Mouse (Mus musculus) MEL (cell line): ENCODE results near the gene Gm10190. TPM values are rescaled to one million over a fixed set of nuclear protein-coding genes. Genes with fewer than 3 reads are reported as not detected.

Experiments used
- DNase-seq: peaks from one replicate; pipeline ENCODE4 v3.0.0; 2011; ENCODE audit warnings: low read depth, low spot score
- H3K27ac ChIP-seq: 2 replicates; pipeline ENCODE4 v1.5.1; 2012; ENCODE audit warnings: low read depth, mild to moderate bottlenecking, control low read depth, low read length, moderate library complexity; ENCODE audit not compliant: control insufficient read depth
- H3K27me3 ChIP-seq, 2 experiments: fragments of 150-350 bp in 1 of 2; sonication (generic) in 1 of 2; 2 replicates each; pipeline ENCODE4 v1.6.1; 2012; ENCODE audit warnings: low read length in 2 of 2, mild to moderate bottlenecking in 2 of 2, improper control_type of control experiment in 1 of 2, moderate library complexity in 1 of 2; ENCODE audit not compliant: insufficient read depth in 2 of 2, control insufficient read depth in 1 of 2
- H3K36me3 ChIP-seq, 2 experiments: 2 replicates each; pipeline ENCODE4 v1.6.1; 2012 to 2014; ENCODE audit warnings: low read length in 2 of 2, improper control_type of control experiment in 1 of 2, inconsistent platforms in 1 of 2, mild to moderate bottlenecking in 1 of 2; ENCODE audit not compliant: insufficient read depth in 2 of 2, control insufficient read depth in 1 of 2
- H3K4me1 ChIP-seq, 2 experiments: fragments of 150-350 bp in 1 of 2; sonication (generic) in 1 of 2; 2 replicates each; pipeline ENCODE4 v1.6.1; 2012; ENCODE audit warnings: low read length in 2 of 2, improper control_type of control experiment in 1 of 2, mild to moderate bottlenecking in 1 of 2; ENCODE audit not compliant: insufficient read depth in 2 of 2, control insufficient read depth in 1 of 2
- H3K4me3 ChIP-seq, 2 experiments: fragments of 150-350 bp in 1 of 2; sonication (generic) in 1 of 2; 2 replicates each; pipeline ENCODE4 v1.5.1; 2012; ENCODE audit warnings: low read depth in 2 of 2, low read length in 2 of 2, mild to moderate bottlenecking in 2 of 2, moderate library complexity in 2 of 2, control low read depth in 1 of 2, improper control_type of control experiment in 1 of 2; ENCODE audit not compliant: control insufficient read depth in 1 of 2, insufficient read depth in 1 of 2
- H3K79me2 ChIP-seq: 2 replicates; pipeline ENCODE4 v1.6.1; 2012; ENCODE audit warnings: mild to moderate bottlenecking, low read length, moderate library complexity; ENCODE audit not compliant: control insufficient read depth, poor library complexity, insufficient read depth
- H3K9ac ChIP-seq: 2 replicates; pipeline ENCODE4 v1.6.1; 2012; ENCODE audit warnings: low read depth, mild to moderate bottlenecking, control low read depth, low read length, moderate library complexity; ENCODE audit not compliant: control insufficient read depth, poor library complexity, severe bottlenecking
- H3K9me3 ChIP-seq: fragments of 150-350 bp; sonication (generic); replicated peaks from 2 replicates; pipeline ENCODE4 v1.6.1; 2012; ENCODE audit warnings: mild to moderate bottlenecking, low read length, improper control_type of control experiment, moderate library complexity; ENCODE audit not compliant: insufficient read depth
- CHD1 ChIP-seq: IDR thresholded peaks from 2 replicates; pipeline ENCODE4 v1.6.1; 2012; ENCODE audit warnings: low read depth, mild to moderate bottlenecking, inconsistent platforms, low read length, improper control_type of control experiment
- CHD2 ChIP-seq: IDR thresholded peaks from 2 replicates; pipeline ENCODE4 v1.6.1; 2011; ENCODE audit warnings: low read length, improper control_type of control experiment
- E2F4 ChIP-seq: IDR thresholded peaks from 2 replicates; pipeline ENCODE4 v1.6.1; 2011; ENCODE audit warnings: low read depth, low read length, improper control_type of control experiment, borderline replicate concordance
- EP300 ChIP-seq, 2 experiments: IDR thresholded peaks; 2 replicates each; pipeline ENCODE4 v1.6.1; 2011; ENCODE audit warnings: improper control_type of control experiment in 2 of 2, low read length in 2 of 2, low read depth in 1 of 2, mild to moderate bottlenecking in 1 of 2
- ETS1 ChIP-seq: IDR thresholded peaks from 2 replicates; pipeline ENCODE4 v1.6.1; 2012; ENCODE audit warnings: low read depth, mild to moderate bottlenecking, inconsistent platforms, low read length, improper control_type of control experiment, moderate library complexity
- JUND ChIP-seq: IDR thresholded peaks from 2 replicates; pipeline ENCODE4 v1.6.1; 2011; ENCODE audit warnings: low read depth, mild to moderate bottlenecking, improper control_type of control experiment, low read length
- MAFK ChIP-seq: IDR thresholded peaks from 2 replicates; pipeline ENCODE4 v1.6.1; 2011; ENCODE audit warnings: low read depth, mild to moderate bottlenecking, low read length, improper control_type of control experiment, borderline replicate concordance
- MAX ChIP-seq: IDR thresholded peaks from 2 replicates; pipeline ENCODE4 v1.6.1; 2011; ENCODE audit warnings: low read length, improper control_type of control experiment
- MAZ ChIP-seq: IDR thresholded peaks from 2 replicates; pipeline ENCODE4 v1.6.1; 2012; ENCODE audit warnings: low read depth, mild to moderate bottlenecking, inconsistent platforms, low read length, improper control_type of control experiment
- MEF2A ChIP-seq: IDR thresholded peaks from 2 replicates; pipeline ENCODE4 v1.6.1; 2014; ENCODE audit warnings: low read depth, mild to moderate bottlenecking, inconsistent platforms, low read length, improper control_type of control experiment; ENCODE audit not compliant: poor library complexity, insufficient replicate concordance, severe bottlenecking; ENCODE audit errors: extremely low read depth
- MYC ChIP-seq: IDR thresholded peaks from 2 replicates; pipeline ENCODE4 v1.6.1; 2011; ENCODE audit warnings: low read depth, mild to moderate bottlenecking, low read length, improper control_type of control experiment, moderate library complexity
- NELFE ChIP-seq: IDR thresholded peaks from 2 replicates; pipeline ENCODE4 v1.6.1; 2011; ENCODE audit warnings: low read depth, low read length, improper control_type of control experiment
- NRF1 ChIP-seq: IDR thresholded peaks from 2 replicates; pipeline ENCODE4 v1.6.1; 2014; ENCODE audit warnings: low read depth, mild to moderate bottlenecking, inconsistent platforms, low read length, improper control_type of control experiment, moderate library complexity; ENCODE audit not compliant: poor library complexity, insufficient read depth, severe bottlenecking
- POLR2A ChIP-seq, 2 experiments: IDR thresholded peaks; 2 replicates each; pipeline ENCODE4 v1.6.1; 2011 to 2012; ENCODE audit warnings: low read length in 2 of 2, mild to moderate bottlenecking in 2 of 2, control low read depth in 1 of 2, improper control_type of control experiment in 1 of 2, low read depth in 1 of 2, moderate library complexity in 1 of 2; ENCODE audit not compliant: control insufficient read depth in 1 of 2, insufficient read depth in 1 of 2, poor library complexity in 1 of 2
- SMC3 ChIP-seq: IDR thresholded peaks from 2 replicates; pipeline ENCODE4 v1.6.1; 2011; ENCODE audit warnings: low read depth, low read length, improper control_type of control experiment
- TAL1 ChIP-seq: IDR thresholded peaks from 2 replicates; pipeline ENCODE4 v1.6.1; 2012; ENCODE audit warnings: mild to moderate bottlenecking, inconsistent platforms, low read length, moderate library complexity, mixed read lengths
- TCF12 ChIP-seq: IDR thresholded peaks from 2 replicates; pipeline ENCODE4 v1.6.1; 2014; ENCODE audit warnings: low read depth, mild to moderate bottlenecking, inconsistent platforms, low read length, improper control_type of control experiment, moderate library complexity
- USF1 ChIP-seq: IDR thresholded peaks from 2 replicates; pipeline ENCODE4 v1.6.1; 2014; ENCODE audit warnings: low read depth, mild to moderate bottlenecking, inconsistent platforms, low read length, improper control_type of control experiment, moderate library complexity
- ZC3H11A ChIP-seq: IDR thresholded peaks from 2 replicates; pipeline ENCODE4 v1.6.1; 2012; ENCODE audit warnings: low read depth, mild to moderate bottlenecking, inconsistent platforms, low read length, improper control_type of control experiment
- ZMIZ1 ChIP-seq: IDR thresholded peaks from 2 replicates; pipeline ENCODE4 v1.6.1; 2012; ENCODE audit warnings: low read depth, mild to moderate bottlenecking, inconsistent platforms, low read length, improper control_type of control experiment, moderate library complexity
- ZNF384 ChIP-seq: IDR thresholded peaks from 2 replicates; pipeline ENCODE4 v1.6.1; 2012; ENCODE audit warnings: low read depth, mild to moderate bottlenecking, inconsistent platforms, low read length, improper control_type of control experiment
- polyA plus RNA-seq, 2 experiments: library from polyadenylated mRNA; stranded (reverse) in 1 of 2; unstranded in 1 of 2; fragments of >175 nt in 1 of 2; fragments of >200 nt in 1 of 2; gene quantifications; 2 replicates each; pipeline versions ENCODE4 v1.2.1 to v1.2.4; 2012; ENCODE audit warnings: low replicate concordance in 2 of 2, low read depth in 1 of 2; ENCODE audit not compliant: insufficient read length in 2 of 2, insufficient read depth in 1 of 2, missing spikeins in 1 of 2
- total RNA-seq: library from RNA; depleted of rRNA; stranded (reverse); fragments of 300-350 nt; gene quantifications from 2 replicates; pipeline ENCODE4 v1.2.3, GENCODE M21; 2012

The Gm10190 gene
- total and polyA plus RNA-seq, 3 experiments: not detected

GRCm38 (mm10) chr17:80373726-80374096 lies 370 bp upstream of the Gm10190 start:
- Histone ChIP-seq H3K9ac (no peak overlapping the region), H3K27me3 (0 out of 4 replicates have a peak, but pooled peaks cover 0 to 1% of the 10 kb centered on the region in 2 experiments), H3K4me3 (no peak overlapping the region), H3K9me3 (no peaks in the 10 kb centered on the region), H3K4me1 (no peaks in the 10 kb centered on the region), H3K27ac (no peak overlapping the region), H3K36me3 (no peaks in the 10 kb centered on the region), H3K79me2 (no peaks in the 10 kb centered on the region)
- no peak for DNase-seq
- TF ChIP-seq MEF2A (no peak), CHD1 (no peak), CHD2 (no peak), MAFK (no peak), USF1 (no peak)

GRCm38 (mm10) chr17:80368606-80369005 lies 4.7 kb downstream of the Gm10190 start:
- Histone ChIP-seq H3K9ac (no peak overlapping the region), H3K4me3 (no peak overlapping the region), H3K9me3 (no peaks in the 10 kb centered on the region), H3K79me2 (no peaks in the 10 kb centered on the region), H3K27me3 (peaks cover 0 to 3% of the 10 kb centered on the region in 2 experiments; a peak in 2 of 4 replicates), H3K4me1 (no peaks in the 10 kb centered on the region), H3K36me3 (no peaks in the 10 kb centered on the region), H3K27ac (no peak overlapping the region)
- TF ChIP-seq ZMIZ1: no peak
- TF ChIP-seq POLR2A (IDR thresholded peaks at IDR 0.05; ENCODE audit: control insufficient read depth in 1 of 2, insufficient read depth in 1 of 2, low read depth in 1 of 2, low read length in 2 of 2, poor library complexity in 1 of 2): no peak
- no peak for TF ChIP-seq JUND
- TF ChIP-seq MAX: no peak
- no peak for TF ChIP-seq NELFE
- no peak for TF ChIP-seq TAL1
- TF ChIP-seq MAZ: no peak
- no peak for TF ChIP-seq MYC
- TF ChIP-seq E2F4: no peak
- TF ChIP-seq TCF12: no peak
- TF ChIP-seq SMC3: no peak
- TF ChIP-seq NRF1: no peak
- TF ChIP-seq EP300 (IDR thresholded peaks at IDR 0.05; ENCODE audit: low read depth in 1 of 2, low read length in 2 of 2): no peak
- no peak for TF ChIP-seq ETS1
- no peak for TF ChIP-seq ZNF384
- TF ChIP-seq ZC3H11A: no peak
- no peak for TF ChIP-seq CHD1
- no peak for DNase-seq
